Mouse (Mus musculus): ENCODE results near the gene Pecr. TPM values are rescaled to one million over a fixed set of nuclear protein-coding genes. Genes with fewer than 3 reads are reported as not detected.
A peak's percentile ranks its signal among the peaks of the same experiment; 100 is the strongest.

Gene Pecr
- 37.3 and 39.8 TPM in 2 replicates for polyA plus RNA-seq (2012; ENCODE audit: insufficient read depth, insufficient read length, missing spikeins)

DNA sequence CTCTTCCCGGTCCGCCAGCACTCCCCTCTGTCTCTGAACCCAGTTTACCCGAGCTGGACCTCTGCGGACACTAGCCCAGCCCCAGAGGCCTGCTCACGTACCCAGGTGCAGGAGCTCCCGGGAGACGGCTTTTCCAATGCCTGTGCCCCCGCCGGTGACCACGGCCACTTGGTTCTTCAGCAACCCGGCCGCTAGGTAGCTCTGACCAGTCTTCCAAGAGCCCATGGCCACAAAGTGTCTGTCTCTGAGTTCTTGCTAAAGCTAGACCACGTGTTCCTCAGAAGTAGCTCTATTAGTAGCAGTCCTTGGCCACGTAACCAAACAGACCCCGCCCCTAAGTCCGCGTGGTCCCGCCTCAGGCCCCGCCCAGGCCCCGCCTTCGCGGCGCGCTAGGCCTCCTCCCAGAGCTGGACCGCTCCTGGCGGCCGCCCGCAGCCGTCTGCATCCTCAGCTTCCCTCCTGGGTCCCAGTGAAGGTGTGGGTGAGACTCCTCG, at the start of gene Pecr, which contains the start of gene Tmem169:
Pecr (minus strand) TSS at position 323 of the 494 bp plus-strand sequence.
Tmem169 (plus strand) TSS at position 378 of the 494 bp plus-strand sequence.
- Histone ChIP-seq H3K27ac (replicated peaks; ENCODE audit: low read depth, low read length) (peak within 1 kb of the TSS; percentile 57; the same call in 1 of the 2 replicates), H3K4me3 (ENCODE audit: insufficient read depth, low read depth, low read length) (peak within 1 kb of the TSS; percentile 89), H3K4me1 (ENCODE audit: control insufficient read depth, insufficient read depth, insufficient read length, low read length) (no peaks in the 10 kb centered on the region)

DNA sequence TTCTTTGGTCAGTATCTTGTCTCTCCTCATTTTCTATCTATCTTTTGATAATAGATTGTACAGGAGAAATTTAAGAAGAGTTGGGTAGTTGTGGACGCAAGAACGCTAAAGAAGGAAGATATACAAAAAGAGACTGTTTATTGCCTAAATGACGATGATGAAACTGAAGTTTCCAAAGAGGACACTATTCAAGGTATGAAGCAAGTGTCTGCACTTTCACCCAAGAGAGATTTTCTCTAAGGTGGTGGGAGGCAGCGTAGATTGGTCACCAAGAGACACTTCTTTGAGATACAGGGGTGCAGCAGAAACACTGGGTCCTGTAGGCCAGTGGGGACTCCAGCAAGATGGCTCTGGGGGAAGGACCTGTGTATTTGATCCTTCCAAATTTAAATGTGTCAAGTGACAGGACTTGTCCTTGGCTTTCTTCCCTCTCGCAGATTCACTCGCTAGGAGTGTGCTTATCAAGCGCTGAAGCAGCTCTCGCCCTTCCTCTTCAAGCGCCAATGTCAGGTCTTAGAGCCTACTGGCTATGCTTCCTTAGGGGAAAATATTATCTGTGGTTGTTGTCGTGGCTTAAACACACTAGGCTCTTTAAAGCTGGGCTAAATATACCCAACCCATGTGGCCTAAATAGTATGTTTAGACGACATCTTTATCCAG, 42.2 kb upstream of the Pecr start:
- H3K27ac ChIP-seq (replicated peaks; ENCODE audit: low read depth, low read length), result no peak overlapping the region
- H3K4me1 ChIP-seq (ENCODE audit: control insufficient read depth, insufficient read depth, insufficient read length, low read length), result no peaks in the 10 kb centered on the region

DNA sequence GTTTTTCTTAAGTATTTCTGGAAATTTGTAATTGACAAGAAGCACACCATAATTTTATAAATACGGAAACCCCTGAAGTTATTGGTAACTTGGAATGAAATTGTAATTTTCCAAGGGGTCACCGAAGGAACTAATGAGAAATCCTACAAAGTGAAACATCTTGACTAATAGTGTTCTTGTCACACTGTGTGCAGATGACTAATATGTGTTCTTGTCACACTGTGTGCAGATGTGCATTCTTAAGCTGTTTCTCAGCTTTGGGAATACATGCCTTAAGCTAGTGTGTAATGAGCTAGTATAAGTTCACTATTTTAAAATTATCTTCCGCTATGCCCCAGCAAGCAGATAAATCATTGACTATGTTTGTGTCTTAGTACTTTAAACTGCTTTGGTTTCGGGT, 39.1 kb upstream of the Pecr start:
- no peaks in the 10 kb centered on the region for H3K4me1 ChIP-seq (ENCODE audit: control insufficient read depth, insufficient read depth, insufficient read length, low read length)
- no peak overlapping the region for H3K4me3 ChIP-seq (ENCODE audit: insufficient read depth, low read depth, low read length)
- no peak overlapping the region for H3K27ac ChIP-seq (replicated peaks; ENCODE audit: low read depth, low read length)

More for the DNA sequence above, 42.2 kb upstream of the Pecr start:
- no peak overlapping the region for H3K4me3 ChIP-seq (ENCODE audit: insufficient read depth, low read depth, low read length)

DNA sequence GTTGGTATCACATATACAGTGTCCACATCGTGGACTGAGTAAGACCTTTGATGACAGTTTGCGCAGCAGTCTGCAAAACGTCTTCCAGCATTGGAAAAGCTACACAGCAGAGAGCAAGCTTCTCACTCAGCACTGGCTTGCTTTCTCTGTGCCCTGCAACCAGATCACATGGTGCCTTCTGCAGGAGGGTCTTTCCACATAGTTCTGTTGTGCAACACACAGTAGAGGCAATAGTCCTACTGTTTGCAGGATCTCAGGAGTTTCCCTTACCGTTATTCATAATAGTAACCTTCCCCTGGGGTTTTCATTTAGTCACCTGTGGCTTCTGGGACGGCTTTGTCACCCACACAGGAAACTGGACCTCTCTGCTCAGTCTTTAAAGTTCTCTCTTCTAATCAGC, 36.6 kb upstream of the Pecr start:
- Histone ChIP-seq H3K27ac (replicated peaks; ENCODE audit: low read depth, low read length) (no peak overlapping the region), H3K4me1 (ENCODE audit: control insufficient read depth, insufficient read depth, insufficient read length, low read length) (no peaks in the 10 kb centered on the region), H3K4me3 (ENCODE audit: insufficient read depth, low read depth, low read length) (no peak overlapping the region)

DNA sequence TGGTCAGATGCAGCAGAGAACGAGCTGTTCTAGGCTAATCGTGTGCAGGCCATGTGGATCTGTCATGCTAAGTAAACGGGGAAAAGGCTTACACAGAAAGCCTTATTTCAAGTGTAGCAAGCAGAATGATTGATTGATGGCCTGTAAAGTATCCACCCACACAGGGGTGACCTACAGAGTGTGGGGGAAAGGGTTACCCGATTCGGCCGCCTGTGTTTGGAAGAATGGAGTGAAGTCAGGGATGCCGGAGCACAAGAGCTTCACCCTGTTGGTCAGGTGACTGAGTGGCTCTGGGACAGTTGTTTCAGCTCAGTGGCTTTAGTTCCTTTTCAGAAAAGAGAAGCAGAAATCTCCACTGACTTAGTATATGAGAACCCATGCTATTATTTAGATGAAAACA, 32.8 kb upstream of the Pecr start:
- H3K4me3 ChIP-seq (ENCODE audit: insufficient read depth, low read depth, low read length), result no peak overlapping the region
- no peak overlapping the region for H3K27ac ChIP-seq (replicated peaks; ENCODE audit: low read depth, low read length)

DNA sequence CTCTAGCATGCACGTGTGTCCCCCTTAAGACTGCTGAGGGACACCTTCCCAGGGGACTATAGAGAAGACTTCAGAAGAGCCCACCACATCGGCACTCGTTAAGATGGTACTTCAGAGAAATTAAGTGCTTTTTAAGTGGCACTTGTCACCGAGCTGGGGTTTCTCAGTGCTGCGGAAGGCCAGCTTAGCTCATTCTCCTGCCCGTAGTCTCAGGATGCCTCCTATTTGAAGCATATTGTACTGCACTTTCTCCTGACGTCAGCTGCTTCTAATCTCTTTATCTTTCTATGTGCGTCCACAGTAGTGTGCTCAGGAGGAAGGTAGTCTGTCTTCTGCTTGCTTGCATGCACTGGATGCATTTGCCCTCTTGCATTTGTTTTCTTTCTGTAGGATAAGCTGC, 32.3 kb upstream of the Pecr start:
- Histone ChIP-seq H3K27ac (replicated peaks; ENCODE audit: low read depth, low read length) (no peak overlapping the region), H3K4me3 (ENCODE audit: insufficient read depth, low read depth, low read length) (no peak overlapping the region), H3K4me1 (ENCODE audit: control insufficient read depth, insufficient read depth, insufficient read length, low read length) (no peaks in the 10 kb centered on the region)

More for the DNA sequence above, 32.8 kb upstream of the Pecr start:
- no peaks in the 10 kb centered on the region for H3K4me1 ChIP-seq (ENCODE audit: control insufficient read depth, insufficient read depth, insufficient read length, low read length)

DNA sequence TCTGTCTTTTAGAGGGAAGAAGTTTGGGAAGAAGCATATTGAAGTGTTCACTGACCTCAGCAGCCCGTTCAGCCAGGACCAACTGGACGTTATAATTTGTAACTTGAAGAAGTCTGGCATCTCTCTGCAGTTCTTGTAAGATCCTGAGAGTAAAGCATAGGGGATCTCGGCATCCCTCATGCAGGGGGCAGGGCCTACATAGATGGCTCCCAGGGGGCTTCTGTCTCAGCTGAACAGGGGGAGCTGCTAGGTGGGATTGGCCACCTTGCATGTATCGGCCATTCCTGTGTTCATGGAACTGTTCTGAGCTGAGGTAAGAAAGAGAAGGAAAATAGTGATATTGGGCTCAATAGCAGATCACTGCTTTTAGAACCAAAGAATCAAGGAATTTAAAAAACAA, 31.3 kb upstream of the Pecr start:
- no peak overlapping the region for H3K27ac ChIP-seq (replicated peaks; ENCODE audit: low read depth, low read length)
- no peaks in the 10 kb centered on the region for H3K4me1 ChIP-seq (ENCODE audit: control insufficient read depth, insufficient read depth, insufficient read length, low read length)
- H3K4me3 ChIP-seq (ENCODE audit: insufficient read depth, low read depth, low read length), result no peak overlapping the region

DNA sequence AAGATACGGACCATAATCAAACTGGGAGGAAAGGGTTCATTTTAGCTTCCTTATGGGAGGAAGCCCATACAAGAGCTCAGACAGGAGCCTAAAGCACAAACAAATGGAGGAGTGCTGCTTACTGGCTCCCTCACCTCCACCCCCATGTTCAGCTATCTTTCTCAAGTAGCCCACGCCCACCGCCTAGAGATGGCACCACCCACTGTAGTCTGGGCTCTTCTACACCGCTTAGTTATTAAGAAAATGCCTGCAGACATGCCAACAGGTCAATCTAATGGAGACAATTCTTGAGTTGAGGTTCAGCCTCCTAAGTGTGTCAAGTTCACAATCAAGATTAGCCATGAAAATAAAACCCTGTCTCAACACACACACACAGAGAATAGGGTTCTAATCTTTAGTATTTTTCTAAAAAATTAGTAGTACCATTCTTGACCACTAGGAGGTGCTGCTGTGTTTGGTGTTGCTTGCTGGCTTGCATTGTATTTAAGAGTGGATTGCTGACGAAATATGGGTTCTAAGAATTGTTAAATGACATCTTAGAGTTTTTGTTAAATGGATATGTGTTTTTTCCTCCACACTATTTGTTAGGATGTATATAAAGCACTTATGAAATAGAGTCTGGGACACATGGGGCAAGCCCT, 29.4 kb upstream of the Pecr start:
- Histone ChIP-seq H3K4me1 (ENCODE audit: control insufficient read depth, insufficient read depth, insufficient read length, low read length) (no peaks in the 10 kb centered on the region), H3K4me3 (ENCODE audit: insufficient read depth, low read depth, low read length) (no peak overlapping the region), H3K27ac (replicated peaks; ENCODE audit: low read depth, low read length) (no peak overlapping the region)

DNA sequence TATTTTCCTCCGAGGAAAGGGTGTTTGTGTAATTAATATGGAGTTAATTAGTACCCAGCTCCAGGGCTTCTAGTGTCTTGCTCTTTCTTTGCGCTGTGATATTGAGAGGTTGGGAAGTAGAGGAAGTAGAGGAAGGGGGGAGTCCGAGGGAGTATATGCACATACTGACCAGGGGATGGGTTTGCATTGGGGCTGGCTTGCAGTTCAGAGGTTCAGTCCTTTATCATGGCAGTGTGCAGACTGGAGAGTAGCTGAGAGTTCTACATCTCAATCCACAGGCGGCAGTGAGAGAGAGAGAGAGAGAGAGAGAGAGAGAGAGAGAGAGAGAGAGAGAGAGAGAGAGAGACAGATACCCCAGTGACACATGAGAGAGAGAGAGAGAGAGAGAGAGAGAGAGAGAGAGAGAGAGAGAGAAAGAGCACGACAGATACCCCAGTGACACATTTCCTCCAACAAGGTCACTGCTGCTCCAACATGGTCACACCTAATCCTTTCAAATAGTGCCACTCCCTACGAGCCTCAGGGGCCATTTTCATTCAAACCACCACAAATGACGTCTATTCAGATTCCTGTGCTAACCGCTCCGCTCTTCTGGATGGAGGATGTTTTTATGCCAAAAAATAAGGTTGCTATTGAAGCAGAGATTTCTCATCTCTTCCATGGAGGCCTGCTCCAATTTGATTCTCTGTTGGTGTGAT, 28.7 kb upstream of the Pecr start:
- no peak overlapping the region for H3K27ac ChIP-seq (replicated peaks; ENCODE audit: low read depth, low read length)

DNA sequence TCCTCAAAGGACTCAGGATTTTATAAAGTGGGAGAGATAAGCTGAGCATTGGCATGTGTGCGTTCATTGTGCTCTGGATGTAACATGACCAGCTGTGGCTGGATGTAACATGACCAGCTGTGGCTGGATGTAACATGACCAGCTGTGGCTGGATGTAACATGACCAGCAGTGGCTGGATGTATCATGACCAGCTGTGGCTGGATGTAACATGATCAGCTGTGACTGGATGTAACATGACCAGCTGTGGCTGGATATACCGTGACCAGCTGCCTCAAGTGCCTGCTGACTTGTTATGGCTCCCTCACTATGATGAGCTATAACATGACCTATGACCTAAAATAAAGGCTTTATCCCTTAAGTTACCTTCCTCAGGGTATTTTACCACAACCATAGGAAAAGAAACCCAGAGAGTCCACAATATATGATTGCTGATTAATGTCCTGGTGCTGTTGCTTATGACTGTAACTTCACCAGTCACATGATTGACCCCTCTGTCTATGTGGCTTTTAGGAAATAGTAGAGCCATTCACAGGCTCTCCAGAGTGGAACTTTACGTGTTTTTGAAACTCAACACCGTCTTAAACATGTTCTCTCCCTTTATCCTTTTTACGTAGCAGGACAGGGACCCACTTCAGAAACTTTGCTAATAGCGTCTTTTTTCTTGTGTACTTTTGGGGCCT, 25.8 kb upstream of the Pecr start:
- Histone ChIP-seq H3K4me3 (ENCODE audit: insufficient read depth, low read depth, low read length) (no peak overlapping the region), H3K27ac (replicated peaks; ENCODE audit: low read depth, low read length) (no peak overlapping the region), H3K4me1 (ENCODE audit: control insufficient read depth, insufficient read depth, insufficient read length, low read length) (no peaks in the 10 kb centered on the region)

More for the DNA sequence above, 28.7 kb upstream of the Pecr start:
- no peaks in the 10 kb centered on the region for H3K4me1 ChIP-seq (ENCODE audit: control insufficient read depth, insufficient read depth, insufficient read length, low read length)
- H3K4me3 ChIP-seq (ENCODE audit: insufficient read depth, low read depth, low read length), result no peak overlapping the region

DNA sequence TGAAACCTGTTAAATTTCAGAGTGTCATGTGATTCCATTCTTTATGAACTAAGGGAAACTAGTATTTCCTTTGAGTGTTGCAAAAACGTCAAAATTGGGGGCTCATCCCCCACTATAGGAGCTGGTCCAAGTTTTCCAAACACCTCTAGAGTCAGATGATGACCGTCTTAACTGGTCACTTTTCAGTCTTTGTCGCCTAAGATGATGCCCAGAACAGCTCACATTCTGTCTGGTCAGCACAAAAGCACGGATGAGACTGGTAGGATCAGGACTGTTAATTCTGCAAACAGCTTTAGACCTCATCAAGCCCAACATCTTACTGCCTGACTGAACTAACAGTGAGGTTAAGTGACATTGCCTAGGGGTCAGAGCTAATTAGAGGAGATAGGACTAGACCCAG, 24.8 kb upstream of the Pecr start:
- Histone ChIP-seq H3K27ac (replicated peaks; ENCODE audit: low read depth, low read length) (no peak overlapping the region), H3K4me1 (ENCODE audit: control insufficient read depth, insufficient read depth, insufficient read length, low read length) (no peaks in the 10 kb centered on the region)

DNA sequence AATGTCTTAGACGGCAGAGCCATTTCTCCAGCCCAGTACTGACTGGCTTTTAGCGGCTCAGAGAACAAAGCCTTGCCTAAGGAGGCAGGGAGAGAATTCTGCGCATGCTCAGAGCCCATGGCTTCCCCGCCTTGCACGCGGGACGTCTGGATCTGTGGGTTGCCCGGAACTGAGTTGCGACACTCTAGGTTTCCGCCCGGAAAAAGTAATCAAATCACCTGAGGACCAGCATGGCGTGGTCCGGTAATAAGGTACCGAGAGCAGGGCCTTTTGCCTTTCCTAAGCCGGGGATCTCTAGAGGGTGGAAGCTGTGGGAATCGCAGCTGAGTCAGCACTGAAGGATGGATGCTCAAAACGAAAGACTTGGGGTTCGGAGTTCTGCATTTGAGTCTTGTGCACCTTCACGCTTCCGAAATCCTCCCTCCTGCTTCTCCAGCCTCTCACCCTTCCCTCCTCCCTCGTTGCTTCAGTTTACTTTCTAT, 23.2 kb upstream of the Pecr start, which contains the start of gene Xrcc5:
Xrcc5 (plus strand) TSS at position 105 of the 482 bp plus-strand sequence.
- no peaks in the 10 kb centered on the region for H3K4me1 ChIP-seq (ENCODE audit: control insufficient read depth, insufficient read depth, insufficient read length, low read length)
- H3K27ac ChIP-seq (replicated peaks; ENCODE audit: low read depth, low read length), result no peak within 1 kb of the TSS
- peak within 1 kb of the TSS; percentile 61 for H3K4me3 ChIP-seq (ENCODE audit: insufficient read depth, low read depth, low read length)

More for the DNA sequence above, 24.8 kb upstream of the Pecr start:
- H3K4me3 ChIP-seq (ENCODE audit: insufficient read depth, low read depth, low read length), result no peak overlapping the region

DNA sequence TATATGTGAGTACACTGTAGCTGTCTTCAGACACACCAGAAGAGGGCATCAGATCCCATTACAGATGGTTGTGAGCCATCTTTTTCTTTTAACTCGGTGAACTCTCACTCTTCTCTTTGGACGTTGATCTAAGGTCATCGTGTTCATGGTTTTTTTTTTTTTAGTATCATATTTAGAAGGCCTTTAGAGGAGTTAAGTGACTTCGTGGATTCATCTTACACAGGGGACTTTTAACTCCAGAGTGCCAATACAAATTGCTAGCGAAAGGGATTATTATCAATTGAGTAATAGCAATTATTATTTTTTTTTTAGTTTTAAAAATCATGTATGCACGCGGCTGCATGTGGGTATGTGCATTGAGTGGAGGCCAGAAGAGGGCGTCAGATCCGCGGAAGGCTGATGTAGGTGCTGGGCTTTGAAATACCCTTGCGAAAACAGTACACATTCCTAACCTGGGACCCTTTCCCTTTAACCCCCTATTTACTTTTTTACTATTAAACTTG, 22.6 kb upstream of the Pecr start:
- peak overlapping the region; percentile 61 for H3K4me3 ChIP-seq (ENCODE audit: insufficient read depth, low read depth, low read length)
- H3K4me1 ChIP-seq (ENCODE audit: control insufficient read depth, insufficient read depth, insufficient read length, low read length), result no peaks in the 10 kb centered on the region
- H3K27ac ChIP-seq (replicated peaks; ENCODE audit: low read depth, low read length), result no peak overlapping the region

DNA sequence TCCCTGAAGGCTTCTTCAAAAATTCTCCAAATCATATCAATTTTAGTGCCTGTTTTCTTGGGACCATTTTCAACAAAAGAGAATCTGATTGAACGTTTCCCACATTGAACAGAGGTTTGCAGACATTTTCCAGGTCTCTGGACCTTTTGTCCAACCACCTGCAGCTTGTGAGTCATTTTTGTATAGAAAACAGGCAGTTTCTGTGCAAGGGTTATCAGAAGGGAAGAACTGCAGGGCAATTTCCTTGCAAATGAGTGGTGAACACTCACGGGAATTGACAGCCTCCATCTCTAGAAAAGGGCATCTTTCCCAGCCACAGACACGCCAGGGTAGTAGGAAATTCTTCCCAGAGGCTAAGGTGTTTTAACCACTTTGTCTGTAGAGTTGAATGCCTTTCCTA, 22.1 kb upstream of the Pecr start:
- no peak overlapping the region for H3K27ac ChIP-seq (replicated peaks; ENCODE audit: low read depth, low read length)

More for the DNA sequence above, 22.1 kb upstream of the Pecr start:
- Histone ChIP-seq H3K4me3 (ENCODE audit: insufficient read depth, low read depth, low read length) (no peak overlapping the region), H3K4me1 (ENCODE audit: control insufficient read depth, insufficient read depth, insufficient read length, low read length) (no peaks in the 10 kb centered on the region)

Measured in brown adipose tissue, adult 24 weeks (tissue).